Mouse (Mus musculus) gastrocnemius, adult 2 months (tissue): ENCODE measurements around the gene Eno3. TPM values are rescaled to one million over a fixed set of nuclear protein-coding genes. Genes with fewer than 3 reads are reported as not detected.

ENCODE experiments used
- DNase-seq: peaks from one replicate; pipeline ENCODE4 v3.0.0; 2022
- H3K27ac ChIP-seq: fragments of 200-600 bp; 2 replicates; pipeline ENCODE4 v1.8.1; 2022; ENCODE audit warnings: mild to moderate bottlenecking
- H3K4me3 ChIP-seq: fragments of 200-600 bp; 2 replicates; pipeline ENCODE4 v1.8.1; 2022; ENCODE audit warnings: mild to moderate bottlenecking, moderate library complexity
- CTCF ChIP-seq: fragments of 200-600 bp; IDR thresholded peaks from 2 replicates; pipeline ENCODE4 v1.8.1; 2022; ENCODE audit warnings: antibody characterized with exemption, mild to moderate bottlenecking, moderate library complexity
- intact Hi-C: fragments of 180-260 bp; cut with DNase I; formaldehyde crosslinking; loops from one replicate; pipeline ENCODE4 v1.15.1; 2025
- long read RNA-seq, 2 experiments: library from polyadenylated mRNA; stranded (forward); transcript quantifications; one replicate each; pipeline ENCODE4 v2.0.0; 2021
- total RNA-seq, 2 experiments: library from RNA; stranded (reverse); gene quantifications; 2 replicates each; pipeline ENCODE4 v1.2.3; 2021

Eno3 gene
- total RNA-seq, result 1,000 to 10,000 TPM; 7,153 to 7,488 TPM
- long read RNA-seq, experiment 1, transcript Eno3-202 (12 exons, 1,564 nt), result minor isoform, 2,731 of 10,345 reads
- long read RNA-seq, experiment 1, transcript Eno3-201 (12 exons, 1,454 nt), result major isoform, 5,629 of 10,345 reads
- long read RNA-seq, experiment 1, transcript Eno3-206 (11 exons, 1,461 nt), result minor isoform, 719 of 10,345 reads
- long read RNA-seq, experiment 1, partial matches to known transcripts, result 518 of 10,345 reads
- long read RNA-seq, experiment 1, other reads (novel, unspliced or antisense), result 748 of 10,345 reads
- long read RNA-seq, experiment 2, transcript Eno3-206 (11 exons, 1,461 nt), result minor isoform, 928 of 10,519 reads
- long read RNA-seq, experiment 2, transcript Eno3-202 (12 exons, 1,564 nt), result minor isoform, 2,708 of 10,519 reads
- long read RNA-seq, experiment 2, transcript Eno3-201 (12 exons, 1,454 nt), result major isoform, 5,430 of 10,519 reads
- long read RNA-seq, experiment 2, partial matches to known transcripts, result 717 of 10,519 reads
- long read RNA-seq, experiment 2, other reads (novel, unspliced or antisense), result 735 of 10,519 reads

DNA sequence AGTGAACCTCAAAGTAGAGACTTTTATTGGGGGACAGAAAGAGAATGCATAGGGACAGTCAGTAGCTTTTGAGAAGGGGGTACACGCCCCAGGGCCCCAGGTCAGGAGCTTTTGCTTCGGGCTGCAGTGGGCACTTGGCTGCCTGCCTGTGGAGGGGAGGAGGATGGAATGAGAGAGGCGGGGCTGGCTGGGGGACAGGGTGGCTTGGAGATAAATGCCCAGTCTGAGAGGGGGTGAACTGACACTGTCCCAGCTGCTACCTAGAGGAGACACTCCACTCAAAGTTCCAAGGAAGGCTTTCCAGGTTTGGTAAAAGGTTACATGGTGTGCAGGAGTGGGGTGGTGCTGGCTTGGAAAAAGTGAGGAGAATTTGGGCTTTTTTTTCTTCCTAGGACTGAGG is at the start of gene Eno3:
TSS of gene Eno3 (plus strand) at position 239 of the 400 bp plus-strand sequence.
- intact Hi-C loops, result no loop called here
- peak; percentile 92 for DNase-seq
- no peak for TF ChIP-seq CTCF

GRCm38 (mm10) chr11:70607611-70608010 is 49.4 kb upstream of the Eno3 start:
- no peak for TF ChIP-seq CTCF
- Histone ChIP-seq H3K4me3 (no peak overlapping the region), H3K27ac (no peak overlapping the region)
- DNase-seq, result no peak
- intact Hi-C loops, result loop anchor here (5.0 to 10.0 kb wide), 2 partner anchors 70 to 173 kb away; partner anchors contain the start of gene Arrb2

More for the DNA sequence above, at the start of gene Eno3:
- Histone ChIP-seq H3K27ac (peak within 1 kb of the TSS; percentile 92), H3K4me3 (peak within 1 kb of the TSS; percentile 94)

- DNase-seq, result peak; percentile 50
Observed at GRCm38 (mm10) chr11:70608381-70609066, 48.5 kb upstream of the Eno3 start.

GRCm38 (mm10) chr11:70610752-70611151 is 46.2 kb upstream of the Eno3 start:
- intact Hi-C loops, result no loop called here
- TF ChIP-seq CTCF, result no peak
- Histone ChIP-seq H3K27ac (no peak overlapping the region), H3K4me3 (no peak overlapping the region)
- DNase-seq, result no peak

More at GRCm38 (mm10) chr11:70608381-70609066, 48.5 kb upstream of the Eno3 start:
- TF ChIP-seq CTCF, result peak; percentile 52
- Histone ChIP-seq H3K4me3 (no peak overlapping the region), H3K27ac (no peak overlapping the region)
- intact Hi-C loops, result loop anchor here (5.0 to 10.0 kb wide), 2 partner anchors 71 to 174 kb away; partner anchors contain the start of gene Arrb2

- intact Hi-C loops, result no loop called here
- no peak for DNase-seq
- no peak overlapping the region for H3K27ac ChIP-seq
- no peak overlapping the region for H3K4me3 ChIP-seq
- TF ChIP-seq CTCF, result peak; percentile 21; the same call in 1 of the 2 replicates
Observed at GRCm38 (mm10) chr11:70612505-70612904, 44.5 kb upstream of the Eno3 start.

DNA sequence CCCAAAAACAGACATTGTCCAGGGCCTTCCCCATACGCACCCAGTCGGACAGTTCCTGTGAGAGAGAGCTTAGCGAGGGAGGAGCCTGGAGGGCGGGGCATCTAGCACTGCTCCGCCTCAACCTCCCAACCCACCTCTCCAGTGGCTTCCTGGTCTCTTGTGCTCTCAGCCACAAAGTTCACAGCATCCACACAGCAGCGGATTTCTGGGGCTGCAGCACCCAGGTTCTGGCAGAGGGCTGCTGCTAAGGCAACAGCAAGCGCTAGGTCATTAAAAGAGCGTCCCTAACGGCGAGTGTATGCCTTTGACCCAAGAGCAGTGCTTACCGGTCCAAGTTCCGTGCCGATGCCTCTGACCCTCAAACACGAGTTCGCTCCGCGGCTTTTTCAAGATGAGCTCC is 41.9 kb upstream of the Eno3 start:
- intact Hi-C loops, result loop anchor here (5.0 kb wide), 1 partner anchor 137 kb away; no protein-coding TSS in a partner anchor
- Histone ChIP-seq H3K27ac (peak overlapping the region; percentile 28; the same call in 1 of the 2 replicates), H3K4me3 (peak overlapping the region; percentile 72)
- peak; percentile 75 for DNase-seq
- TF ChIP-seq CTCF, result peak; percentile 3; the same call in 1 of the 2 replicates

GRCm38 (mm10) chr11:70615516-70616093 is 41.4 kb upstream of the Eno3 start, which contains the start of gene 4930544D05Rik:
TSS of gene 4930544D05Rik (plus strand) at chr11:70615848.
- Histone ChIP-seq H3K4me3 (peak within 1 kb of the TSS; percentile 72), H3K27ac (peak within 1 kb of the TSS; percentile 28; the same call in 1 of the 2 replicates)
- intact Hi-C loops, result loop anchor here (5.0 kb wide), 1 partner anchor 137 kb away; no protein-coding TSS in a partner anchor
- no peak for TF ChIP-seq CTCF
- DNase-seq, result no peak

DNA sequence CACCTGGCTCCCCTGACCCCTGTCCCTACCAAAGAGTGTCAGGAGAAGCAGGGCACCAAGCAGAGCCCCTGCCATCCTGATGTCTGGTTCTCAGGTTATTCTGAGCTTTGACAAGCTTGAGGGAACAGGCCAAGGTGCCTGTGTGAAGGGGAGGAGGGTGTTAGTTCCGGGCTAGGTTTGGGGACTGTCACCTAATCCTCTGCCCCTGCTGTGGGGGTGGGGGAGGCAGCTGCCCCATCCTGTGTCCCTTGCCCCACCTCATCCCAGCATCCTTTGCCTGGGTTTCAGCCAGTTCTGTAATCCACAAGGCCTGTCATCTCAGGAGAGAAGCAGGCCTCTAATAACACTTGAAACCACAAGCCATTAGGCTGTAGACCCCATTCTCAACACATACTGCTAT is 37.9 kb upstream of the Eno3 start, which contains the start of gene Chrne:
TSS of gene Chrne (minus strand) at position 116 of the 400 bp plus-strand sequence.
- peak within 1 kb of the TSS; percentile 20 for H3K4me3 ChIP-seq
- DNase-seq, result peak; percentile 85
- intact Hi-C loops, result loop anchor here (5.0 kb wide), 1 partner anchor 133 kb away; no protein-coding TSS in a partner anchor
- TF ChIP-seq CTCF, result no peak
- H3K27ac ChIP-seq, result peak within 1 kb of the TSS; percentile 78

DNA sequence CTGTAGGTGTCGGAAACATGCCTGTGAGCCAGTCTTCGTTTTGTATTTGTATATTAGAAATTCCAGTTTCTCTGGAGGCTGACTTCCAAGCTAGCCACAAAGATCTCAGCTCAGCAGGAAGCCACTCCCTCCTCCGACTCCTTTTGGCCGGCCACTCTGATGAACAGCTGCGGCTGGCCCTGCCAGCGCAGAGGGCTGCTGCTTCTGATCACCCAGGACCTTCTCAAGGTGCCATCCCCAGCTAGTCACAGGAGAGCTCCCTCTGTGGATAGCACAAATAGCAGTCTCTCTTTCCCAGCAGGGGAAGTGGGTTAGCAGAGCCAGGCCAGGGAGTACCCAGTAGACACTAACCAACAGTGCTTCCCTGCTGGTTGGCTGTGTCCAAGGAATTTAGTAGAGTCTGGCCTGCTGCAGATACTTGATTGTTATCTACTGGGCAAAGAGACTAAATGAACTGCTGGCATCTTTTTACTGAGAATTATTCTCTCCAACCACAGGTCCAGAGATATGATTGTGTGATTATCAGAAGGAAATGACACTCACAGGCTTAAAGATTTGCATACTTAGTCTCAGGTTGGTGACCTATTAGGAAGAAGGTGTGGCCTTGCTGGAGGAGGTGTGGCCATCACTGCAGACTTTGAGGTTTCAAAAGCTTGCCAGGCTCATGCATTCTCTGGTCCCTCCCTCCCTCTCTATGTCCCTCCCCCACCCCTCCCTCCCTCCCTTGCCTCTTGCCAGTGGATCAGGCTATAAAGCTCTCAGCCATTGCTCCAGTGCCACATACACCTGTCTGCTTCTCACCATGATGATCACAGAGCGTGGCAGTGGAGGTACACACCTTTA is 34.8 kb upstream of the Eno3 start:
- H3K27ac ChIP-seq, result peak overlapping the region; percentile 91
- peak; percentile 80 for DNase-seq
- peak; percentile 29; the same call in 1 of the 2 replicates for TF ChIP-seq CTCF
- intact Hi-C loops, result loop anchor here (5.0 kb wide), 1 partner anchor 210 kb away; the partner anchor contains the start of gene Pelp1
- H3K4me3 ChIP-seq, result peak overlapping the region; percentile 28

GRCm38 (mm10) chr11:70623053-70623742 is 33.8 kb upstream of the Eno3 start:
- intact Hi-C loops, result loop anchor here (5.0 kb wide), 1 partner anchor 211 kb away; the partner anchor contains the start of gene Pelp1
- no peak overlapping the region for H3K4me3 ChIP-seq
- DNase-seq, result no peak

More at GRCm38 (mm10) chr11:70623053-70623742, 33.8 kb upstream of the Eno3 start:
- peak overlapping the region; percentile 91 for H3K27ac ChIP-seq
- TF ChIP-seq CTCF, result peak; percentile 45
